Mouse (Mus musculus) bone marrow, adult 2 months (tissue): ENCODE data around the gene Rreb1.

Experiments
- CTCF ChIP-seq: fragments of 200-500 bp; IDR thresholded peaks from 2 replicates; pipeline ENCODE4 v1.5.1; 2011; ENCODE audit warnings: low read length, control low read depth; ENCODE audit not compliant: control insufficient read depth, insufficient read depth
- POLR2A ChIP-seq: fragments of 200-500 bp; IDR thresholded peaks from 2 replicates; pipeline ENCODE4 v1.6.1; 2011; ENCODE audit warnings: low read depth, mild to moderate bottlenecking, control low read depth, low read length, borderline replicate concordance; ENCODE audit not compliant: control insufficient read depth

- TF ChIP-seq CTCF = no peak
- no peak for TF ChIP-seq POLR2A
These were observed 181.2 kb downstream of the Rreb1 start for GRCm38 (mm10) chr13:37959239-37959907.
